Mouse (Mus musculus): ENCODE measurements around the gene Cox6b1.

Cox6b1 gene

DNA sequence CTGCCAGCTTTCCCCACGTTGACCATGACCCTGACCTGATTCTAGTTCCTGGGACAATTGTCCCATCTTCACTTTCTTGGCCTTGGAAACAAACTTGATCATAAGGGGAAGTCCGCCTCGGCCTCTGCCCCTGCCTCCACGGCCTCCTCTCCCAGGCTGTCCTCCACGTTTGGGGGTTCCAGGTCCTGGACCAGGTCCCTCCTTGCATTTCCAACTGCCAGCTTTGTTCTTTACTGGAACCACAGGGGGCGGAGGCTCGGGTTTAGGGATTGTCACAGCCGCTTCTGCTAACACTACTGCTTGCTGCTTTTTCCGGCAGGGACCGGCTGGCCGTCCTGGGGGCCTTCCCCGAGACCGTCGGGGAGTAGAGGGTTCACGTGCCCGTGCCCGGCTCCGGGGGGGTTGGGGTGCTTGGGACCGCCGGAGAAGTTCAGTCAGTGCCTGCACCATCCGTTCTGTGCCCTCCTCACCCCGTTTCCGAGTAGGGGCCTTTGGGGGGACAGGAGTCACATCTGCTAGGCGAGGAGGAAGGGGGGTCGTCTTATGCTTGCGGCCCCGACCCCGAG is 39.4 kb downstream of the Cox6b1 start:
- DNase-seq (ENCODE audit: low spot score in 2 of 2) = no peak

DNA sequence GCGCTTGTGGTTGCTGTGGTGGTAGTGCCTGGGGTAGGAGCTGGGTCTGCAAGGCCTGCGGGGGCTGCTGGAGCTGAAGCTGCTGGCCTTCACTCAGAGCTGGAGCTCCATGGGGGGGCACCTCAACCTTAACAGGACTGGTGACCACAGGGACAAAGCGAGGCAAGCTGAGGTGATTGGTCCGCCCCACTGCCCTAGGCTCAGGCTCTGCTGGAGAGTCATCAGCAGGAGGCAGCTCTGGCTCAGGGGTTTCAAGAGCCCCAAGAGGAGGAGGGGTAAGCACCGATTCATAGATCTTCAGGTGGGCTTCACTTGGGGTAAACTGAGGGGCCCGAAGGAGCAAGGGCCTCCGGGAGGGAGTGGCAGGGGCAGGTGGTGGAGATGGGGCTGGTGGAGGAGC is 40.8 kb downstream of the Cox6b1 start:
- no peak for DNase-seq (ENCODE audit: low spot score in 2 of 2)

DNA sequence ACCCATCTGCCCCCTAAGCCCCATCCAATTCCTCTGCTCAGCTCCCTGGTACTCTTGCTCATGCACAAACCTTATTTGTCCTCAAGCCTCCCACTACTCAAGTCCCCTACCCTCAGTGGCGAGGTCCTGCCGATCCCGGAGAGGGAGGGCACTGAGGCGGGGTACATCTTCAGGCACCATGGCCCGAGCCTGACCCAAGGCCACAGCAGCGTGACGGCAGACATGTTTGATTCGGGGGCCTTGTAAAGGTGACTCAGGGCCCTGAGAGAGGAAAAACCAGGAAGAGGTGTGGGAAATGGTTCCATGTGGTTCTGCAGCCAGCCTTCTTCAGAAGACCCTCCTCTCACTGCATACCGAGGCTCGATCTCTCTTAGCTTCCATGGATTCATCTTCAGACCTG is 41.6 kb downstream of the Cox6b1 start:
- DNase-seq (ENCODE audit: low spot score in 2 of 2) = no peak

DNA sequence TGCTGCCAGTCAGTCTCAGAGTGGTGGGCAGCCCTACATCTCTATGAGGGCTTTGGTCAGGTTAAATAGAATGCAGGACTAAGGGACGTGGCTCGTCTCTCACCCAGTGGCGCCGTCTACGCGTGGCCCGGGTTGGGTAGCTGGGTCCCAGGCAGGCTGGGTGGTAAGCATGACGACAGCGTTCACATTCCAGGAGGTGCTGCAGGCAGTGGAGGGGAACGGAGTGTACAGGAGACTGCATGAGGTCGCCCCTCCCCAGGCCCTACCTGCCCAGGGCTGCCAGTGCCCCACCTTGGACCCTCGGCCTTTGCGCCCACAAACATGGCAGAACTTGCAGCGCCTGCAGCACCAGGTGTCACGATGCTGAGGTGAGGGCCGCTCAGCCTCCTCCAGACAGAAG is 44.4 kb downstream of the Cox6b1 start:
- no peak for DNase-seq (ENCODE audit: low spot score in 2 of 2)

DNA sequence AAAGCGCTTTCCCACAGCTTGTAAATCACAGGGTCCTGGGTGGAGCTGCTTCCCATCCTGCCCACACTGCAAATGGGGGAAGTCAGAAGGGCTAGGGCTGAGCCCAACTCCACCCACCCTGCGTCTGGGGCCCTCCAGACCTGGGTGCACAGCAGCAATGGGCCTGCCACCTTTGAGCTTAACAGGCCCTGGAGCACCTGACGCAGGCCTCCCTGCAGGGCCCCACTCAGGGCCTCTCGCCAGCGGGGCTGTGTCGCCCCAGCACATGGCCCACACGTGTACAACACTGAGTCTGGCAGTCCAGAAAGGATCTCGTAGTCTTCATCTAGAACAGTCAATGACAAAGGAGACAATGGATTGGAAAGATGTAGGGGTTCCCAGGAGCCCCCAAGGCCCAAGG is 46.0 kb downstream of the Cox6b1 start:
- no peak for DNase-seq (ENCODE audit: low spot score in 2 of 2)

DNA sequence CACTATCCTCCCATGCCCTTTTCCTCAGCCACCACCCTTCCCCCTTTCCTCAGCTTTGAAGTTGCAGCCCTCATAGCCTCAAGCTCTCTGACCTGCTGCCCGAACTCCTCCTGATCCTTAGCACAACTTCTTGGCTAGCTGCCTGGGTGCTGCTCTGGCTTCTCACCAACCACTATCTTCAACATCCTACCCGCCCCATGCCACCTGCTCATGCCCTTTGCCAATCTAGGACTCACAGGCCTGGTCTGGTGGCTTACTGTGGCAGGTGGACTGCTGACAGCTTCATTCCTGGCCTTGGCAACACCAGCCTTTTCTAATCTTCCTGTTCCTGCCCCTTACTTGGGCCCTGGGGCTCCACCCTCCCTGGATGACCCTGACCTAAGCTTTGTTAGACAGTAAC is 53.0 kb downstream of the Cox6b1 start:
- no peak for DNase-seq (ENCODE audit: low spot score in 2 of 2)

DNA sequence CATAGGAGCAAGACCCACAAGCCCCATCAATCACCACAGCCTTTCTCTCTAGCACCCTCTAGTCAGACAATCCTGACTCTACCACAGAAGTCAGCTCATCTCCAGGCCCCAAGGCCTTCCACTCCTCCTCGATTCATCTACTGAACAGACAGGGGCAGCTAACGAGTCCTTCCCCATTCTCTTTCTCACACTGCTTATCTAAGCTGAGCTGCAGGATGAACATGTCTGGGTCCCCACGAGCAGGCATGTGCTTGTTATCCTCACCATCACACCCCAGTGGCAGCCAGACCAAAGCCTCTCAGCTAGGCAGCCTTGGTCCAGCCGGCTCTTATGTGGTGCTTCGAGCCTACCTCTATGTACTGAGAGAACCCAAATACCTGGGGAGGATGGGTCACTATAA is 53.6 kb downstream of the Cox6b1 start:
- DNase-seq (ENCODE audit: low spot score in 2 of 2) = no peak

DNA sequence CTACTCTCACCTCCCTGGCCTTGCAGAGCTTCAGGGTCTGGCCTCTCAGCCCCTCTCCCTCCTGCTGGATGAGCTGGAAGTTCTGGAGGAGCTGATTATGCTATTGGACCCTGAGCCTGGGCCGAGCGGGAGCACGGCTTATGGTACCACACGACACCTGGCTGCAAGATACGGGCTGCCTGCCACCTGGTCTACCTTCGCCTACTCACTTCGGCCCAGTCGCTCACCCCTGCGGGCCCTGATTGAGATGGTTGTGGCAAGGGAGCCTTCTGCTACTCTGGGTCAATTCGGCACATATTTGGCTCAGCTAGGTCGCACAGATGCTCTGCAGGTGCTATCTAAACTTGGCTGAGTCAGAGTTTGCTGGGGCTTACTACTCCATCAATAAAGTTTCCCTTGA is 58.4 kb downstream of the Cox6b1 start:
- DNase-seq (ENCODE audit: low spot score in 2 of 2) = no peak

Measured in cerebellum, postnatal 4 days (tissue).